Mouse (Mus musculus): Measurements from ENCODE around the gene Myo16. TPM values are rescaled to one million over a fixed set of nuclear protein-coding genes. Genes with fewer than 3 reads are reported as not detected.
A peak's percentile ranks its signal among the peaks of the same experiment; 100 is the strongest.

The Myo16 gene
- polyA plus RNA-seq, 2 experiments = 0.01 to 0.03 TPM

DNA sequence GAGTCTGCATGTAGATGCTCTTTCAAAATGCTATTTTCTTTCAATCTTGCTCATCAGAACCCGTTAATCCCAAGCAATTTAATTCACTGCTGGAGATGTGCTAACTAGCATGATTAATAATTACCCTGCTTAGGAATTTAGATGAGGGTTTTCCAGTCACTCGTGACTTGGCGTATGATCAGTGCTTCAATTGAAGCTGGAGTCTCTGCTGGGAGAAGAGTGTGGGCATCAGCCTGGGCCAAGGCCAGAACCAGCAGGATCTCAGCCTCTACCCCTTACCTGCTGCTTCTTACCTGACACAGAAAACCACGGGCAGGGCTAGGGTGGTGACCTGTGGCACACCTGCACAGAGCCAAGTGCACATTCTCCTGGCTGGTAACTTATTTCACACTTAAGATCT lies 257.8 kb downstream of the Myo16 start:
- Histone ChIP-seq H3K4me1 (replicated peaks; ENCODE audit: control insufficient read depth in 2 of 2, insufficient read depth in 2 of 2, low read length in 1 of 2) (no peaks in the 10 kb centered on the region), H3K36me3 (replicated peaks; ENCODE audit: control insufficient read depth, insufficient read depth, low read depth) (no peaks in the 10 kb centered on the region), H3K9ac (replicated peaks) (no peak overlapping the region), H3K27me3 (ENCODE audit: control insufficient read depth, insufficient read depth, low read length) (no peaks in the 10 kb centered on the region), H3K9me3 (ENCODE audit: control insufficient read depth, low read length) (no peaks in the 10 kb centered on the region), H3K27ac (no peak overlapping the region), H3K4me2 (ENCODE audit: low read depth) (no peak overlapping the region), H3K4me3 (ENCODE audit: insufficient read depth in 1 of 2, low read depth in 2 of 2, low read length in 2 of 2) (no peak overlapping the region)
- DNase-seq (ENCODE audit: low read depth in 3 of 3, low spot score in 3 of 3) (no peak), ATAC-seq (ENCODE audit: insufficient read depth) (no peak)
- 58% methylated on average over 4 of the region's 4 CpGs for WGBS (ENCODE audit: insufficient replicate concordance)
- TF ChIP-seq EP300 (IDR thresholded peaks at IDR 0.05; ENCODE audit: low read depth) = no peak
- TF ChIP-seq CTCF (IDR thresholded peaks at IDR 0.05; ENCODE audit: low read depth) = no peak

DNA sequence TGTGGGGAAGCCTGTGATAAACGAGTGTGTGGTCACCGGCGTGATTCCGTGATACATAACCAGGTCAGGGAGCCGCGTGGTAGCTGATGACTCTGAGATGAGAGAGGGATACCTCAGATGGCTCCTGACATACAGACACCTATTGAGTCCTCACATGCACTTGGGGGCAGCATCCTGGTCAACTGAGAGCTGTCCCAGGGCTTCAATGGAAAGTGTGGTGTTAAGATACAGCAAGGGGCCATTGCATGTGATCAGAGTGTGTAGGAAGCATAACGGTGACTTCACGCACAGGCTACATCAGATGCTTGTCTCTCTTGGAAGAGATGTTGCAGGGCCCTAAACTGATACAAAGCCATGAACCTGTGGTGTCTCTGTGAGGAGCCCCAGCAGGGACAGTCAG lies 260.2 kb downstream of the Myo16 start:
- no peak overlapping the region for H3K4me2 ChIP-seq (ENCODE audit: low read depth)
- DNase-seq (ENCODE audit: low read depth in 3 of 3, low spot score in 3 of 3) (no peak), ATAC-seq (ENCODE audit: insufficient read depth) (no peak)
- no peak overlapping the region for H3K27ac ChIP-seq
- TF ChIP-seq CTCF (IDR thresholded peaks at IDR 0.05; ENCODE audit: low read depth) = no peak
- TF ChIP-seq EP300 (IDR thresholded peaks at IDR 0.05; ENCODE audit: low read depth) = no peak
- H3K4me3 ChIP-seq (ENCODE audit: insufficient read depth in 1 of 2, low read depth in 2 of 2, low read length in 2 of 2) = no peak overlapping the region
- no peaks in the 10 kb centered on the region for H3K9me3 ChIP-seq (ENCODE audit: control insufficient read depth, low read length)
- no peaks in the 10 kb centered on the region for H3K36me3 ChIP-seq (replicated peaks; ENCODE audit: control insufficient read depth, insufficient read depth, low read depth)
- WGBS (ENCODE audit: insufficient replicate concordance) = 76% methylated on average over 8 of the region's 8 CpGs
- H3K4me1 ChIP-seq (replicated peaks; ENCODE audit: control insufficient read depth in 2 of 2, insufficient read depth in 2 of 2, low read length in 1 of 2) = no peaks in the 10 kb centered on the region
- H3K9ac ChIP-seq (replicated peaks) = no peak overlapping the region
- H3K27me3 ChIP-seq (ENCODE audit: control insufficient read depth, insufficient read depth, low read length) = no peaks in the 10 kb centered on the region

DNA sequence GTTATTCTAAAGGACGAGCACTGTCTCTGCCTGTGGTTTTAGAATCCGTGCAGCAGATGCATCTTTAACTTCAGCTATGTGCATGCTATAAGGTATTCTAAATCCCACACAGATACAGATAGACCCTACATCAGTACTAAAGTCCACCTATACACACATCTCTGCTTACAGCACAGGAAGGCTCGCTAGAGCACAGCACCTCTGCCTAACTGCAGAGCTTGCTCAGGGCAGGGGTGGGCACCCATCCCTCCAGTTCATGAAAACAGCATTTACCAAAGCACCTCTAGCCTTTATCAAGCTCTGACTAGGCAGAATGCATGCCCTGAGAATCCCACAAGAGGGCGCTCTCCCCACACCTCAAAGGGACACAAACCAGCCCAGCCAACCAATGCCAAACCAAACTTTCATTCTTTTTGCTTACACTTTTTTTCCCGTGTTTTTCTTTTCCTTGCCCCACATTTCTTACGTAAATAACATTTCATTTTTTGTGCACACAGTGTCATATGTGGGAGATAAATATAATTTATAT lies 261.0 kb downstream of the Myo16 start:
- Histone ChIP-seq H3K27me3 (ENCODE audit: control insufficient read depth, insufficient read depth, low read length) (no peaks in the 10 kb centered on the region), H3K9me3 (ENCODE audit: control insufficient read depth, low read length) (no peaks in the 10 kb centered on the region), H3K4me2 (ENCODE audit: low read depth) (no peak overlapping the region), H3K9ac (replicated peaks) (no peak overlapping the region), H3K36me3 (replicated peaks; ENCODE audit: control insufficient read depth, insufficient read depth, low read depth) (no peaks in the 10 kb centered on the region), H3K4me1 (replicated peaks; ENCODE audit: control insufficient read depth in 2 of 2, insufficient read depth in 2 of 2, low read length in 1 of 2) (no peaks in the 10 kb centered on the region), H3K4me3 (ENCODE audit: insufficient read depth in 1 of 2, low read depth in 2 of 2, low read length in 2 of 2) (no peak overlapping the region), H3K27ac (no peak overlapping the region)
- DNase-seq (ENCODE audit: low read depth in 3 of 3, low spot score in 3 of 3) = peak in 1 of 3 experiments; percentile 19
- ATAC-seq (ENCODE audit: insufficient read depth) = no peak
- WGBS (ENCODE audit: insufficient replicate concordance) = 17% methylated on average over 6 of the region's 6 CpGs
- TF ChIP-seq EP300 (IDR thresholded peaks at IDR 0.05; ENCODE audit: low read depth) = no peak
- peak; percentile 79 for TF ChIP-seq CTCF (IDR thresholded peaks at IDR 0.05; ENCODE audit: low read depth)

DNA sequence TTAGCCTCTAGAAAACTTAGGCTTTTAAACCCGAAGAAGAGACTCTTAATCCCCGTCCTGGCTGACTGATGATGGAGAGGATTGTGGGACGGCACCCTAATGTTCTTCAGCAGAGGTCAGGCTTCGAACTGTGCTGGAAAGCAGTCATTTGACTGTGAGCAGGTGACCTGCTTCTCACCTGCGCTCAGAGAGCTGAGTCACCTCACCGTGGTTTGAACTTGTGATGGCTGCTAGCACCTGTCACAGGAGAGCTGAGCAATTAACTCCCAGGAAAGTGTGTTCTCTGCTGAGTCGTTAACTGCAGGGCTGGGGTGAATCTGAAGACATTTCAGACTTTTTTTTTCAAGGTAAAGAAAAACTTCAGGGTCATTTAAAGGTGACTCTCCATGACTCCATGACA lies 261.6 kb downstream of the Myo16 start:
- DNase-seq (ENCODE audit: low read depth in 3 of 3, low spot score in 3 of 3) = no peak
- WGBS (ENCODE audit: insufficient replicate concordance) = 31% methylated on average over 7 of the region's 7 CpGs
- no peak for ATAC-seq (ENCODE audit: insufficient read depth)

DNA sequence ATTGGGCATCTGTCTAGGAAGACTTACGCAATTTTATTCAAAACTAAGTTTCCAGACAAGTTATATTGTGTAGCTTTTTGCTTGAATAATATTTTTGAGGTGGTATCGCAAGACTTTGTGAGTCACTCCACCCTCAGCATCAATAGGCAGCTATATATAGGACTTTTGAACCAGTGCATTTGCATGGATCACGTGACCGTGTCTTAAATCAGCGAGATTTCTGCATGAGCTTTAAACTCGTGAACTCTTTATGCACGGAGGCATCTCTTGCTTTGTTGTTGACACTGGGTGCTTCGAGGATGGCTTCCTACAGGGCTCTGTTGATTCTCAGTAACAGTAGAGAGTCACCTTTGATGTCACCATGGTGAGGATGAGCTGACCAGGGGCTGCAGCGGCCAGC lies 262.2 kb downstream of the Myo16 start:
- H3K4me1 ChIP-seq (replicated peaks; ENCODE audit: control insufficient read depth in 2 of 2, insufficient read depth in 2 of 2, low read length in 1 of 2) = no peaks in the 10 kb centered on the region
- DNase-seq (ENCODE audit: low read depth in 3 of 3, low spot score in 3 of 3) (no peak), ATAC-seq (ENCODE audit: insufficient read depth) (no peak)
- H3K36me3 ChIP-seq (replicated peaks; ENCODE audit: control insufficient read depth, insufficient read depth, low read depth) = no peaks in the 10 kb centered on the region
- WGBS (ENCODE audit: insufficient replicate concordance) = 63% methylated on average over 9 of the region's 9 CpGs
- TF ChIP-seq EP300 (IDR thresholded peaks at IDR 0.05; ENCODE audit: low read depth) = no peak
- TF ChIP-seq CTCF (IDR thresholded peaks at IDR 0.05; ENCODE audit: low read depth) = no peak
- no peaks in the 10 kb centered on the region for H3K27me3 ChIP-seq (ENCODE audit: control insufficient read depth, insufficient read depth, low read length)
- no peak overlapping the region for H3K27ac ChIP-seq
- H3K4me2 ChIP-seq (ENCODE audit: low read depth) = no peak overlapping the region
- H3K4me3 ChIP-seq (ENCODE audit: insufficient read depth in 1 of 2, low read depth in 2 of 2, low read length in 2 of 2) = no peak overlapping the region
- H3K9ac ChIP-seq (replicated peaks) = no peak overlapping the region
- H3K9me3 ChIP-seq (ENCODE audit: control insufficient read depth, low read length) = no peaks in the 10 kb centered on the region

More for the DNA sequence above, 261.6 kb downstream of the Myo16 start:
- H3K9ac ChIP-seq (replicated peaks) = no peak overlapping the region
- TF ChIP-seq EP300 (IDR thresholded peaks at IDR 0.05; ENCODE audit: low read depth) (no peak), CTCF (IDR thresholded peaks at IDR 0.05; ENCODE audit: low read depth) (no peak)
- no peaks in the 10 kb centered on the region for H3K36me3 ChIP-seq (replicated peaks; ENCODE audit: control insufficient read depth, insufficient read depth, low read depth)
- no peaks in the 10 kb centered on the region for H3K4me1 ChIP-seq (replicated peaks; ENCODE audit: control insufficient read depth in 2 of 2, insufficient read depth in 2 of 2, low read length in 1 of 2)
- H3K4me2 ChIP-seq (ENCODE audit: low read depth) = no peak overlapping the region
- H3K9me3 ChIP-seq (ENCODE audit: control insufficient read depth, low read length) = no peaks in the 10 kb centered on the region
- H3K4me3 ChIP-seq (ENCODE audit: insufficient read depth in 1 of 2, low read depth in 2 of 2, low read length in 2 of 2) = no peak overlapping the region
- no peak overlapping the region for H3K27ac ChIP-seq
- no peaks in the 10 kb centered on the region for H3K27me3 ChIP-seq (ENCODE audit: control insufficient read depth, insufficient read depth, low read length)
